Mouse (Mus musculus): ENCODE results near the gene Wdr86. TPM values are rescaled to one million over a fixed set of nuclear protein-coding genes. Genes with fewer than 3 reads are reported as not detected.
"Not testable (repeated sequence)": the region's sequence is repeated elsewhere in the genome, so short reads cannot be mapped to it uniquely, and the experiment has no call there.

The Wdr86 gene
- total RNA-seq (2018; cell fraction: chromatin; rRNA removed) = not detected
- total RNA-seq (2018; cell fraction: cytosol; rRNA removed) = under 1 TPM in 2 of 26 experiments, not detected in 24; 0.05 to 0.09 TPM
- under 1 TPM in 2 of 26 experiments, not detected in 24; 0.11 to 0.28 TPM for total RNA-seq (2018; cell fraction: nucleus; rRNA removed)
- polyA plus RNA-seq (2018) = not detected in 3 replicates

DNA sequence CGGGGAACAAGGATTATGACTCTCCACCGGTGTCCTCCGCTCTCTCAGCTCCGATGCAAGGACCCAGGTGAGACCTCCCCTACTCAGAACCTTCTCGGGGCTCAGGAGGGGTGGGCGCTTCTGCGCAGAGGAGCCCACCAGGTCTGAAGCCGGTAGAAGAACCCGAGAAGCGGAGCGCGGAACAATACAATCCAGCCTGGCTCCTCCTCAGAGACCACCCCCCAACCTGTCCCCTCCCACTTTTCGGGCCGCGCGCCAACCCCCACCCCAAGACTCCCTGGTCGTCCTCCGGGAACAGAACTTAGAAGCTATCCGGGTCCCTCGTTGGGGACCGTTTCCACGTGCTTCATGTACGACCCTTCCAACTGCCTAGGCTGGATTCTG lies at the start of gene Wdr86:
Gene Wdr86, minus strand, starts transcription at position 240 of the 384 bp plus-strand sequence.
- WGBS (ENCODE audit: missing documents) = 3% methylated on average over 22 of the region's 23 CpGs
- Histone ChIP-seq H3K79me2 (ENCODE audit: inconsistent target) (no peaks in the 10 kb centered on the region), H3K4me3 (ENCODE audit: inconsistent target) (no peak within 1 kb of the TSS), H3K27ac (no peak within 1 kb of the TSS), H3K36me3 (ENCODE audit: inconsistent target) (no peaks in the 10 kb centered on the region)

DNA sequence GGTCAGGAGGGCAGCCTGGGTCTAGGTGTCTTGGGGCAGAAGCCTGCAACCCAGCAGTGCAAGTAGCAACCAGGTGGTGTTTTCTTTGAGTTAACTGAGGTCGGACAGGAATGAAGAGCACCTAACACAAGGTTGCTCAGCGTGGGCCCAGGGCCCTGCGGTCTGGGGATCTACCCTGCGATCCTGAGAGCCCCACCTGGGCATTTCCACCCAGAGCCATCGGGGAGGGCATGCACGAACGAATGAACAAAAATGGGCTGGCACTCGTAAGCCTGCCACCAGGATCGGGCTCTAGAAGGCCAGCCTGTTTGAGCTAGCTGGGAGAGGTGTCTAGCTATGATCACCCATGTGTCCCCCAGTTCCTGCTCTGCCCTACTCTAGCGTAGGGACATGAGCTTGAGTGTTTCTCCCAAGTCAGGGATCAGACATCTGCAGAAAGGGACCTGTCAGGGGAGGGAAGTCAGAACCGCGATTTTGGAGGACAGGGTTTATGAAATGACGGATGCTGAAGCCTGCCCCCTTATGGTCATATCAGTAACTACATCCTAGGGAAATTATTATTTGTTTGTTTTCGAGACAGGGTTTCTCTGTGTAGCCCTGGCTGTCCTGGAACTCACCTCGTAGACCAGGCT lies 49.5 kb upstream of the Wdr86 start:
- H3K36me3 ChIP-seq (ENCODE audit: inconsistent target) = no peaks in the 10 kb centered on the region
- no peak overlapping the region for H3K4me3 ChIP-seq (ENCODE audit: inconsistent target)
- 45% methylated on average over 15 of the region's 15 CpGs for WGBS (ENCODE audit: missing documents)
- H3K27ac ChIP-seq = no peak overlapping the region
- H3K79me2 ChIP-seq (ENCODE audit: inconsistent target) = no peaks in the 10 kb centered on the region

DNA sequence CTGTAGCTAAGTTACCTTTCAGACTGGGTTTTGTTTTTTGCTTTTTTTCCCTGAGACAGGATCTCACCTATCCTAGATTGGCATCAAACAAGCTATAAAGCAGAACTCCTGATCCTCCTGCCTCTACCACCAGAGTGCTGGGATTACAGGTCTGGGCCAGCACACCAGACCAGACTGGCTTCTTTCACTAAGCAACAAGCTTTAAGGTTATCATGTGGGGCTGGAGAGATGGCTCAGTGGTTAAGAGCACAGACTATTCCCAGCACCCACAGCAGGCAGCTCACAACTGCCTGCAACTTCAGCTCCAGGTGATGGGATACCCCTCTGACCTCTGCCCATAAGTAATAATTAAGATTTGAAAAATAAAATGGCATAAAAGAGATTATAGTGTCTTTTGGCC lies 48.8 kb upstream of the Wdr86 start:
- no peak overlapping the region for H3K4me3 ChIP-seq (ENCODE audit: inconsistent target)
- H3K79me2 ChIP-seq (ENCODE audit: inconsistent target) = no peaks in the 10 kb centered on the region
- H3K27ac ChIP-seq = no peak overlapping the region
- no peaks in the 10 kb centered on the region for H3K36me3 ChIP-seq (ENCODE audit: inconsistent target)

DNA sequence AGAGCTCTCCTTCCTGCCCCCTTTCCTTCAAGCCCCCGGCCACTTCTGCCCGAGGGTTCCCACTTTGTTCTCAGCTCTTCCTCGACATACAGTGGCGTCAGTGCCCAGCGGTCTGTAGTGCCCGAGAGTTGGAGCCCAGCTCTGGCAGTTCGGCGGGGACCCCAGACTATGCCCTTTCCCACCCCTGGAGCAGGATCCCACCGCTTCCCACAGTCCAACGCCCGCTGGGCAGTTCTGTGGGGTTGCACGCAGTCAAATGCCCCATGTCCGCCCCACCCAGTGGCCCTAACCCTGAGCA lies 48.3 kb upstream of the Wdr86 start:
- H3K79me2 ChIP-seq (ENCODE audit: inconsistent target) = no peaks in the 10 kb centered on the region
- H3K36me3 ChIP-seq (ENCODE audit: inconsistent target) = no peaks in the 10 kb centered on the region
- 82% methylated on average over 13 of the region's 13 CpGs for WGBS (ENCODE audit: missing documents)
- no peak overlapping the region for H3K27ac ChIP-seq
- no peak overlapping the region for H3K4me3 ChIP-seq (ENCODE audit: inconsistent target)

DNA sequence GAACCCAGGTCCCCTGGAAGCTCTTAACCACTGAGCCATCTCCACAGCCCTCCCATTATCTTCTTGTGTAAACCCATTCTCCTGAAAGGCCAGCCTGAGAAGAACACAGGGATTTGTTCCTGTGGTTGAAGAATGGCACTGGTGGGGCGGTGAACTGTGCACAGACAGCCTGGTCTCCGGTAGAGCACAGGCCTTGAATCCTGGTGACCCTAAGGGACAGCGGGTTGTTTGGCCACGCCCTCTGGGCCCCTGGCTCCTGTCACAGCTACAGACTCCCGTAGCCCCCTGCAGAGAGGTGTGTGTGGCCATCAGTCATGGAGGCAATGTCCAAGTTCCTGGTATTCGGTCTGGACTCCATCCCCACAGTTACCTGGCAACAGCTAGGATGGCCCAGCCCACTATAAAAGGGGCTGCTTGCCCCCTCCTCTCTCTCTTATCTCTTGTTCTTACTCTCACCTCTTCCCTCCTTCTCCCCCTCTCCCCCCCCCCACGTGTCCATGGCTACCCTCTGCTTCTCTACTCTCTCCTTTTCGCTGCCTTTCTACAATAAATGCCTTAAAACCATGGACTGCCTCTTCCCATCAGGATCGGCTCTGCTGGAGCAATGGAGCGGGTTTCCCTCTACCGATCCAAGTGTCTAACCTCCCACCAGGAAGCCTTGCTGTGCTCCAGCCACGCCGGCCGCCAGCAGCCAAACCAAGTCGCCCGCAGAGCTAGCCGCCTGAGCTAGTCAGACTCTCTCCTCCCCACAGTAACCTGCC lies 47.7 kb upstream of the Wdr86 start:
- H3K27ac ChIP-seq = no peak overlapping the region
- H3K36me3 ChIP-seq (ENCODE audit: inconsistent target) = no peaks in the 10 kb centered on the region
- 78% methylated on average over 16 of the region's 17 CpGs for WGBS (ENCODE audit: missing documents)
- no peak overlapping the region for H3K4me3 ChIP-seq (ENCODE audit: inconsistent target)
- no peaks in the 10 kb centered on the region for H3K79me2 ChIP-seq (ENCODE audit: inconsistent target)

DNA sequence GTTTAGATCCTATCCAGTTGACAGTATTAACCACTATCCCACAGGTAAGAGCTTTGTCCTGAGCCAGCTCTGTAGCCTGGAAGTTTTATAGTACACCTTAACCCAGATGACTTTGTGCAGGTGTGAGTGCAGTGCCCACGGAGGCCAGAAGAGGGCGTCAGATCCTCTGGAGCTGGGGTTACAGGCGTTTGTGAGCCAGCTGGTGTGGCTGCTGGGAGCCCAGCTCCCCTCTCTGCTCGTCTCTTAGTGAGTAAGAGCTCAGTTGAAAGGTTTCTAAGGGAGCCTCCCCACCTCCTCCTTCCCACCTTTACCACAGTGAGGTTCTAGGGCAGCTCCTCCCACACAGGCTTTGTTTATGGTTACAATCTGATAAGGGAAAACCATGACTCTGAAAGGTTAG lies 46.2 kb upstream of the Wdr86 start:
- H3K79me2 ChIP-seq (ENCODE audit: inconsistent target) = no peaks in the 10 kb centered on the region
- H3K27ac ChIP-seq = no peak overlapping the region
- no peaks in the 10 kb centered on the region for H3K36me3 ChIP-seq (ENCODE audit: inconsistent target)
- H3K4me3 ChIP-seq (ENCODE audit: inconsistent target) = no peak overlapping the region
- 76% methylated on average over 4 of the region's 4 CpGs for WGBS (ENCODE audit: missing documents)

DNA sequence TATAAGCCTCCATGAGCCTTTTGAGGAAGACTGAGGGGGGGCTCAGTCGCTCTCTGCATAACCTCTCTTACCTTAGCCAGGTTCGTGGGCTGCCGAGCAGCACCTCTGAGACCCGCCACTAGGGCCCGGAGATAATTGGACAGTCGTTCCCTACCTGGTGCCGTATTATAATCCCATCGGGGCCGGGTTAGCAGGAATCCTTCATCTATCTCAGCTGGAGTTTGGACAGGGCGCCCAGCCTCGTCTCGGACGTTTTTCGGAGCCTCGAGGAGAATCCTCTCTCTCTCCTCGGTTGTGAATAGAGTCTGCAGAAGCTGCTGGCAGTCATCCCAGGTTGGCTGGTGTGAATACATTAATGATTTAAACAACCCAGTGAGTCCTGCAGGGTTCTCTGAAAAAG lies 44.0 kb upstream of the Wdr86 start:
- H3K4me3 ChIP-seq (ENCODE audit: inconsistent target); H3K36me3 ChIP-seq (ENCODE audit: inconsistent target); H3K27ac ChIP-seq; H3K79me2 ChIP-seq (ENCODE audit: inconsistent target): not testable (repeated sequence)
- WGBS (ENCODE audit: missing documents) = 94% methylated on average over 16 of the region's 16 CpGs

DNA sequence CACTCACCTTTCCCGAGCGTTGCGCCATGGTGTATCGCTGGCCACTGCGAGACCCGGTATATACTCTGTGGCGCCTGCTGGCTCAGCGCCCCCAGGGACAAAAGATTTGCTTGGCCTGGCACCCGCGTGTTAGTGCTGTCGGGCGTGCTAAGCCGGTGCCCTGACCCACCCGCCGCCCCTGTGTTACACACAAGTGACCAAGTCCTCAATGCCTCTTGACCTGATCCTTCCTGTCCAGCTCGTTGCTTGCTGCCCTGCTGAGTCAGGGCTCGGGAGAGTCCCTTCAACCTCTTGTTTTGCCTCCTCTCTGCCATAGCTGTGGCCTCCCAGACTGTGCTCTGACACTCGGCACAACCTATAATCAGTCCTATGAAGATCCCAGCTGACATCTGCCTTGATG lies 27.3 kb upstream of the Wdr86 start, which contains the start of gene Crygn:
Gene Crygn, minus strand, starts transcription at position 193 of the 400 bp plus-strand sequence.
- 75% methylated on average over 18 of the region's 18 CpGs for WGBS (ENCODE audit: missing documents)
- Histone ChIP-seq H3K4me3 (ENCODE audit: inconsistent target) (no peak within 1 kb of the TSS), H3K27ac (no peak within 1 kb of the TSS), H3K36me3 (ENCODE audit: inconsistent target) (no peaks in the 10 kb centered on the region), H3K79me2 (ENCODE audit: inconsistent target) (no peaks in the 10 kb centered on the region)

DNA sequence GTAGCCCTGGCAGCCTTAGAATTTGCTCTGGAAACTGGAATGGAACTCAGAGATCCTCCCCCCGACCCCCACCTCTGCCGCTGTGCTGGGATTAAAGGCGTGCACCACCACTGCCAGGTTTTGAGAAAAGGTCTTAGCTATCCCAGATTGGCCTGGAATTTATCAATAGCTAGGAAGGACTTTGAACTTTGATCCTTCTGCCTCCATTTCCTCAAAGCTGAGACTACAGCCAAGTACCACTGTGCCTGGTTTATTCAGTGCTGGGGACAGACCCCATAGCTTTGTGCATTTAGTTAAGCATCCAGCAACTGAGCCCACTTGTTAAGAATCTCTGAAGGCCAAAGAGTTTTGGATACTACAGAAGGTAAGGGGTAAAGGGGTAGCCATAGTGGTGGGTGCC lies 26.4 kb upstream of the Wdr86 start:
- Histone ChIP-seq H3K79me2 (ENCODE audit: inconsistent target) (no peaks in the 10 kb centered on the region), H3K4me3 (ENCODE audit: inconsistent target) (no peak overlapping the region), H3K27ac (no peak overlapping the region), H3K36me3 (ENCODE audit: inconsistent target) (no peaks in the 10 kb centered on the region)
- 100% methylated on average over 3 of the region's 3 CpGs for WGBS (ENCODE audit: missing documents)

DNA sequence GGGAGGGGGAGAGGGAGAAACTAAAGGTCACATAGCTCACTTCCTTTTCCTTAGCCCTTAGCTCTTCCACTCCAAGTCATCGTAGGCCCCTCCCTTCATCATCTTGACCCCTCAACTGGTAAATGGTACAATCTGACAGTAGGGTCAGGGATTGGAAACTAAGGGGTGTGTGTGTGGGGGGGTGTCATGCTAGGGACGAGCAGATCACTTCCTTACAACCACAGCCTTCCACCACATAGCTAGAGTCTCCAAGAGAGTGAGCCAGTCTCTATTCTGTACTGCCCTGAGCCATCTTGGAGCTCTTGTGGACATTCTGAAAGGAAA lies 21.6 kb upstream of the Wdr86 start:
- peak overlapping the region; percentile 73 for H3K27ac ChIP-seq

DNA sequence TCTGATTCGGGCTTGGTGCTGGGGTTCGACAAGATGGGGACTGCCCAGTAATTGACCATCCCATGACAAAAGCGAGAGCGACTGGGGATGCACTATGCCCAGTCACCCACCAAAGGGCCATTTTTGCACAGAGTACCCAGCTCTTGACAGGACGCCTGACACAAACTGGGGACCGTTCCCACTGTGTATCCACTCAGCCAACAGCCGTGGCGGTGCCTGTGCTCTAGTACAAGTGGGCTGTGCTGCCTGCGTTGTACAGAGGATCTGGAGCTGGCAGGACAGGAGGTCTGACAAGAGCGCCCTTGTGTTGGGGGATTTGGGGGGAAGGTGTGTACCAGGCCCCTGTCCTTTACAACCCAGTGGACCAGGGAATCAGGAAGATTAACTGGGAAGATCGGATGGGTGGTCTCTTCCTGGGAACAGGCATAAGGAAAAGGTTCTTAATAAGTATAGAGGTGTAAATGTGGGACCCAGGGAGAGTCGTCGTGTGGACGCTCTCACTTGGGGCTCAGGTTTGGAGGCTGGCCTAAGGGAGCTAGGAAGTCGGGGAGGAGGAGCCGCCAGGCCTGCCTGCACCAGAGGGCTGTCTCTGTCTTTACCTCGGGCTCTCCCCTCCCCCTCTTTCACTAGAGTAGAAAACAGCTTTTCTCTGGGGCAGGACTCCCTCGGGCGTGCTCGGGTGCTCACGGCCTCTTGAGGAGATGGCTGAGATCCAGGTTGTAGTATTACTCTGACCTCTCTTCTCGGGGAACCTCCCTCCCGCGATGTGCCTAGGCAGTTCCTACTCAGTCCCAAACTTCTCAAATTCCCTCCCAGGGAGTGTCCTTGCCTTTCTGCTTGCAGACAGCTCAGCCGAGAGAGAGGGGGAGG lies 21.0 kb upstream of the Wdr86 start:
- Histone ChIP-seq H3K36me3 (ENCODE audit: inconsistent target) (no peaks in the 10 kb centered on the region), H3K4me3 (ENCODE audit: inconsistent target) (peak overlapping the region; percentile 50), H3K27ac (peak overlapping the region; percentile 73), H3K79me2 (ENCODE audit: inconsistent target) (no peaks in the 10 kb centered on the region)
- 5% methylated on average over 23 of the region's 25 CpGs for WGBS (ENCODE audit: missing documents)

More for the DNA sequence above, 21.6 kb upstream of the Wdr86 start:
- 13% methylated on average over 1 of the region's 2 CpGs for WGBS (ENCODE audit: missing documents)
- Histone ChIP-seq H3K79me2 (ENCODE audit: inconsistent target) (no peaks in the 10 kb centered on the region), H3K36me3 (ENCODE audit: inconsistent target) (no peaks in the 10 kb centered on the region), H3K4me3 (ENCODE audit: inconsistent target) (no peak overlapping the region)

DNA sequence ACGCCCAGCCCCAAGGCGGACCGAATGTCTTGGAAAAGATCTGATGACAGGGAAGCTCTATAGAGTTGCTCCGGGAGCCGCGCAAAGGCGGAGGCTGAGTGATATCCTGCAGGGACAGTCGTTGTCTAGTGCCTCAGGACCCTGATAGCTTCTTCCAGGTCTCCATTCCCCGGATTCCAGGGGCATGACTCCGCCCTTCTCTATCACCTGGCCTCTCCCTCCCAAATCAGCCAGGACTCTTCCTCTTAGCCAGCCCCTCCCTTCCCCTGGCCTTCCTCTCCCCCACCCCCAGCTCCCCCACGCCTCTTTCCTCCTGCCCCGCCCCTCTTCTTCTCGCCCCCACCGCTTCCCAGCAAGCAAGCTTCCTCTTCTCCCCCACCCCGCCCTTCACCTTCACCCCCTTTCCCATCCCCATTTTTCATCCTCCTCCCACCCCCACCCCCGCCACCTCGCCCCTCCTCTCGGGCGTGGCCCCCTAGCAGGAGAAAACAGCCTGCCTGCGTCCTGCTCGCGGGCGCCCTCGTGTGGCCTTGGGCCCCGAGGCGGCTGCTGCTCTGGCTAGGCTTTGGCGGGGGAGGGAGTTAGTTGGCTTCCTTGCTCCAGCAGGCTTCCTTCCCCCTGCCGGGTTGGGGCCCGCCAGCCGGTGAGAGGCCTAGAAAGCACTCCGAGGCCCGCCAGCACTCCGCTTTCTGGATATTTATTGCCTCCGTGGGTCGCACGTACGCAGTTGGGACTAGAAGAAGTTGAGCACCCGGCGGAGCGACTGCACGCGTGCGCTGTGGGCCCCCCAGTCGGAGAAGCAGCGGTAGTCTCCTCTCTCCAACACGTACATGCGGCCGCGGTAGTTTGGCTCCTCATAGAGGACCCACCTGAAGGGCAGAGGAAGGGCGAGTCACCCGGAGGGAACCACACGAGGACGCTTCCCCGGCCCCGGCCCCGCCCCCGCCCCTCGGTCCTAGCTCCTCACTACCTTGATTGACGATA lies 20.1 kb upstream of the Wdr86 start:
- peak overlapping the region; percentile 50 for H3K4me3 ChIP-seq (ENCODE audit: inconsistent target)
- H3K79me2 ChIP-seq (ENCODE audit: inconsistent target) = no peaks in the 10 kb centered on the region
- no peaks in the 10 kb centered on the region for H3K36me3 ChIP-seq (ENCODE audit: inconsistent target)
- 7% methylated on average over 49 of the region's 59 CpGs for WGBS (ENCODE audit: missing documents)
- peak overlapping the region; percentile 73 for H3K27ac ChIP-seq

DNA sequence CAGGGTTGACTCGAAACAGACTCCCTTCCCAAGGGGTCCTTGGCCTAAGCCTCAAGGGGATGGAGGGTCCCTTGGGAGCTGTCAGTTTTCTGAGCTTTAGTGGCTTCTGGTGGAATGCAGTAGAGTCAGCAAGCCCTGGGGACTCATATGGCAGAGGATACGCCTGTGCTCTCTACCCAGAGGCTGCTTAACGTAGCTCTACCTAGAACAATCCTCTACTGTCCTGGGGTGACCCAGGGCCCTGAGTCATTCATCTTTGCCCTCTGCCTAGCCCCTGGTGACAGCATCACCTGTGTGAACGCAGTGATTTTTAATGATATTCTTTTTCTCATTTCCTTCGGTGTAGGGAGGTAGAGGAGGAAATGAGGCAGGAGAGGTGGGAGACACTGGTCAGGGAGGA lies 19.2 kb upstream of the Wdr86 start:
- Histone ChIP-seq H3K27ac (no peak overlapping the region), H3K4me3 (ENCODE audit: inconsistent target) (no peak overlapping the region), H3K36me3 (ENCODE audit: inconsistent target) (no peaks in the 10 kb centered on the region), H3K79me2 (ENCODE audit: inconsistent target) (no peaks in the 10 kb centered on the region)
- 89% methylated on average over 5 of the region's 5 CpGs for WGBS (ENCODE audit: missing documents)

DNA sequence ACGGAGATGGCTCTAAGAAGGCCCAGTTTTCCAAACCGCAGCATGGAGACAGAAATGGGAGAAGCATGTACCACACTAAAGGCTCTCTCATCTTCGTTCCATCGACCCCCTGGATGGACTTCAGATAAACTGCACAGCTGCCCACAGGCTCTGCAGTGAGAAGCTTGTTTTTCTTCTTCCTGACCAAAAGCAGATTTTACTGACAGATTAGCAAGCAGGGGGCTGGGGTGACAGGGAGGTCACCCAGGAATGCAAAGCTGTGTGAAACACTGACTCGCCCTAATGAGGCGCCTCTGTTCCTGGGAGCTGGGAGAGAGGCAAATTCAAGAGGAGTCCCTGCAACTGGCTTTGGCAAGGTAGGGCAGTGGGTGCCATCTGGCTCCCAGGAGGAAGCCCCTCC lies 17.0 kb upstream of the Wdr86 start:
- Histone ChIP-seq H3K4me3 (ENCODE audit: inconsistent target) (no peak overlapping the region), H3K79me2 (ENCODE audit: inconsistent target) (no peaks in the 10 kb centered on the region), H3K27ac (no peak overlapping the region), H3K36me3 (ENCODE audit: inconsistent target) (no peaks in the 10 kb centered on the region)
- WGBS (ENCODE audit: missing documents) = 65% methylated on average over 6 of the region's 6 CpGs
